Comparison of ENCODE assay signal across 23 mouse cellular contexts in the genomic region with DNA sequence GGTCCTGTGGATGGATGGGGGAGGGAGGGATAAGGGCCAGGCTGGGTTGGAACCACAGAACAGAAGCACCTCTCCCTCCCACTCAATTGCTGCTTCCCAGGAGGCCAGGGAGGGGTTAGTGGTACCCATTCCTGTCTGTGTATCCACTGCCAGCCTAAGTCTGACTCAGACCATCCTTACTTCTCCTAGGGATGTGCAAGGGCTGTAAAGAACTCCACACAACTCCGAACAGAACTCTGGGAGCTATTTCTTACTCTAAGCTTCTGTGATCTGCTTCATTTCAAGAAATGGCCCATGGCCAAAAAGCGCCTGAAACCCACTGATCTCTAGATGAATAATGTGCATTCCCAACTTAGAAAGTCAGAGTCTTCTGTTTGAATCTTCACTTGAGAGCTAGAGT. TPM values are rescaled to one million over a fixed set of nuclear protein-coding genes. Genes with fewer than 3 reads are reported as not detected.
DNase-seq lines count a peak whose midpoint lies in the region; ATAC-seq and TF ChIP-seq lines count a peak whose summit lies in the region.
"Had no signal": no experiment of that assay in that cellular context is flagged by ENCODE, and none has a peak within 500 bp of the region (broad histone marks: within the 10 kb centered on the region; RNA-seq: fewer than 3 reads in every experiment).

No protein-coding gene starts in this region.

- H3K79me2 ChIP-seq in myocyte (ENCODE audit: control insufficient read depth, insufficient read depth): no peaks in the 10 kb centered on the region

- no peak overlapping the region for H3ac ChIP-seq in myocyte (ENCODE audit: control insufficient read depth, insufficient read length)

- intact Hi-C loops in heart, postnatal 25 days (cut with DNase I): no loop called here

- H3K4me1 ChIP-seq in kidney, embryonic 15.5 days: no peaks in the 10 kb centered on the region
- H3K4me1 ChIP-seq in kidney, embryonic 16.5 days (ENCODE audit: insufficient read depth, low read length): no peaks in the 10 kb centered on the region
- H3K4me1 ChIP-seq in embryonic fibroblast, embryonic 13.5 days (ENCODE audit: control insufficient read depth, insufficient read depth, low read length): peaks cover 7% of the 10 kb centered on the region
- H3K4me1 ChIP-seq: hindbrain, embryonic 10.5 days; hindbrain, embryonic 13.5 days had no signal

- DNase-seq in heart, postnatal 25 days (ENCODE audit: low spot score): no peak
- no peak for DNase-seq in urinary bladder, postnatal 25 days (ENCODE audit: low spot score)
- DNase-seq: adrenal gland, adult 8-10 months; adrenal gland, postnatal 25 days; cerebellum, adult 11-12 months; cerebellum, adult 8-10 months; cerebellum, postnatal 14 days; forebrain, postnatal 0 days; gastrocnemius, adult 2 months; gastrocnemius, postnatal 14 days; heart, adult 11 months; heart, postnatal 36 days had no signal

- ATAC-seq in kidney, embryonic 15.5 days (replicated peaks; ENCODE audit: low FRiP score): 0 out of 2 replicates have a peak, but pooled peaks have one; percentile 6
- ATAC-seq in kidney, embryonic 16.5 days (ENCODE audit: low FRiP score, low TSS enrichment): no peak
- ATAC-seq: activated CD4-positive, CD25-positive, alpha-beta regulatory T cell, adult 4 months; CD4-positive, CD25-positive, alpha-beta regulatory T cell, adult 4 months; forebrain, embryonic 14.5 days; forebrain, postnatal 0 days; hindbrain, embryonic 16.5 days had no signal

- WGBS in kidney, embryonic 15.5 days: 72% methylated on average over 2 of the region's 2 CpGs
- 71% methylated on average over 2 of the region's 2 CpGs for WGBS in kidney, embryonic 16.5 days

- H3K27me3 ChIP-seq in kidney, embryonic 15.5 days: no peaks in the 10 kb centered on the region
- H3K27me3 ChIP-seq in kidney, embryonic 16.5 days (ENCODE audit: insufficient read depth, low read length): no peaks in the 10 kb centered on the region
- no peaks in the 10 kb centered on the region for H3K27me3 ChIP-seq in myocyte (ENCODE audit: control insufficient read depth, insufficient read depth, insufficient read length)
- H3K27me3 ChIP-seq: hindbrain, embryonic 13.5 days had no signal

- no peaks in the 10 kb centered on the region for H3K9me3 ChIP-seq in kidney, embryonic 15.5 days (replicated peaks)
- H3K9me3 ChIP-seq in kidney, embryonic 16.5 days (ENCODE audit: low read length): no peaks in the 10 kb centered on the region
- H3K9me3 ChIP-seq: hindbrain, embryonic 10.5 days; hindbrain, embryonic 13.5 days had no signal

- no peak overlapping the region for H3K4me3 ChIP-seq in kidney, embryonic 15.5 days (replicated peaks)
- no peak overlapping the region for H3K4me3 ChIP-seq in kidney, embryonic 16.5 days (ENCODE audit: low read length)
- H3K4me3 ChIP-seq in embryonic fibroblast, embryonic 13.5 days (ENCODE audit: insufficient read depth, low read length): no peak overlapping the region
- no peak overlapping the region for H3K4me3 ChIP-seq in myocyte
- H3K4me3 ChIP-seq: gastrocnemius, adult 2 months; hindbrain, embryonic 10.5 days; hindbrain, embryonic 13.5 days had no signal

- no peak for TF ChIP-seq CTCF in embryonic fibroblast, embryonic 13.5 days (IDR thresholded peaks at IDR 0.05; ENCODE audit: borderline replicate concordance, insufficient read depth, low read length)

- H3K36me3 ChIP-seq in kidney, embryonic 15.5 days: no peaks in the 10 kb centered on the region
- H3K36me3 ChIP-seq in kidney, embryonic 16.5 days (ENCODE audit: insufficient read depth, low read length): no peaks in the 10 kb centered on the region
- peaks cover 11% of the 10 kb centered on the region for H3K36me3 ChIP-seq in myocyte (ENCODE audit: control insufficient read depth, insufficient read depth)
- H3K36me3 ChIP-seq: hindbrain, embryonic 10.5 days; hindbrain, embryonic 13.5 days had no signal

- H3K27ac ChIP-seq in kidney, embryonic 15.5 days: no peak overlapping the region
- no peak overlapping the region for H3K27ac ChIP-seq in kidney, embryonic 16.5 days (ENCODE audit: low read length)
- H3K27ac ChIP-seq in embryonic fibroblast, embryonic 13.5 days (ENCODE audit: insufficient read depth, low read length): peak overlapping the region; percentile 77; the same call in 1 of the 2 replicates
- H3K27ac ChIP-seq: gastrocnemius, adult 2 months; hindbrain, embryonic 10.5 days; hindbrain, embryonic 13.5 days had no signal

- TF ChIP-seq POLR2A in embryonic fibroblast, embryonic 13.5 days (IDR thresholded peaks at IDR 0.05; ENCODE audit: low read depth, low read length): no peak
- no peak for TF ChIP-seq POLR2A in myocyte (IDR thresholded peaks at IDR 0.05; ENCODE audit: insufficient read length, low read depth)

- H3K4me2 ChIP-seq in kidney, embryonic 15.5 days: no peak overlapping the region
- H3K4me2 ChIP-seq in kidney, embryonic 16.5 days (replicated peaks; ENCODE audit: low read depth, low read length): no peak overlapping the region
- H3K4me2 ChIP-seq in myocyte (ENCODE audit: low read depth): peak overlapping the region; percentile 27
- H3K4me2 ChIP-seq: heart, embryonic 11.5 days; hindbrain, embryonic 13.5 days had no signal

- no peak overlapping the region for H3K9ac ChIP-seq in kidney, embryonic 15.5 days
- no peak overlapping the region for H3K9ac ChIP-seq in kidney, embryonic 16.5 days (replicated peaks; ENCODE audit: low read length)
- H3K9ac ChIP-seq: forebrain, postnatal 0 days; hindbrain, embryonic 13.5 days had no signal

TF ChIP-seq in myocyte, 11 proteins besides CTCF, POLR2A, EP300 and RAD21:
- TF ChIP-seq MYOD1 (IDR thresholded peaks at IDR 0.05; ENCODE audit: control insufficient read depth in 1 of 3, insufficient read length in 2 of 3, low read depth in 2 of 3): no peak
- TF ChIP-seq TCF3 (IDR thresholded peaks at IDR 0.05; ENCODE audit: insufficient read length, low read depth): no peak
- TF ChIP-seq CEBPB (IDR thresholded peaks at IDR 0.05; ENCODE audit: insufficient read depth, poor library complexity, severe bottlenecking): no peak
- no peak for TF ChIP-seq REST (IDR thresholded peaks at IDR 0.05; ENCODE audit: insufficient read depth, insufficient read length)
- no peak for TF ChIP-seq USF1 (IDR thresholded peaks at IDR 0.05; ENCODE audit: low read depth)
- TF ChIP-seq E2F4 (IDR thresholded peaks at IDR 0.05; ENCODE audit: insufficient read depth): no peak
- no peak for TF ChIP-seq MYOG (IDR thresholded peaks at IDR 0.05; ENCODE audit: control insufficient read depth in 1 of 3, insufficient read depth in 1 of 3, insufficient read length in 2 of 3, low read depth in 2 of 3)
- no peak for TF ChIP-seq SRF (IDR thresholded peaks at IDR 0.05; ENCODE audit: control insufficient read depth, insufficient read length, low read depth)
- TF ChIP-seq MAX (IDR thresholded peaks at IDR 0.05; ENCODE audit: low read depth): no peak
- no peak for TF ChIP-seq POLR2AphosphoS2 (IDR thresholded peaks at IDR 0.05; ENCODE audit: insufficient read length, low read depth)
- TF ChIP-seq TCF12 (IDR thresholded peaks at IDR 0.05; ENCODE audit: insufficient read depth, poor library complexity, severe bottlenecking): no peak

RNA-seq across cellular contexts. Expression of a gene that starts 55.9 kb away (rescaled TPM):
- 115 and 119 TPM in 2 replicates for polyA plus RNA-seq in kidney, embryonic 15.5 days (2015; fragmentation: Nextera tagmentation; extraction: Ambion mirVana)
- polyA plus RNA-seq in kidney, embryonic 16.5 days (2015; fragmentation: Nextera tagmentation; extraction: Ambion mirVana): 112 and 113 TPM in 2 replicates
- 93.1 and 93.7 TPM in 2 replicates for polyA plus RNA-seq in embryonic fibroblast, embryonic 13.5 days (2011; ENCODE audit: insufficient read length, low read depth, missing spikeins)
- 81.3 TPM for polyA plus RNA-seq in myocyte (2012; fragmentation: generic; extraction: Trizol)
- total RNA-seq in heart, postnatal 25 days (2021): 10 to 100 TPM; 51.3 to 52.0 TPM

RNA-seq across cellular contexts. Expression of a gene that starts 56.0 kb away (rescaled TPM):
- 10.4 and 11.0 TPM in 2 replicates for polyA plus RNA-seq in kidney, embryonic 15.5 days (2015; fragmentation: Nextera tagmentation; extraction: Ambion mirVana)
- 7.4 and 8.1 TPM in 2 replicates for polyA plus RNA-seq in kidney, embryonic 16.5 days (2015; fragmentation: Nextera tagmentation; extraction: Ambion mirVana)
- 12.4 and 14.1 TPM in 2 replicates for polyA plus RNA-seq in embryonic fibroblast, embryonic 13.5 days (2011; ENCODE audit: insufficient read length, low read depth, missing spikeins)
- 25.5 TPM for polyA plus RNA-seq in myocyte (2012; fragmentation: generic; extraction: Trizol)
- 1 to 10 TPM; 8.1 to 9.1 TPM for total RNA-seq in heart, postnatal 25 days (2021)
